In the genomic region with DNA sequence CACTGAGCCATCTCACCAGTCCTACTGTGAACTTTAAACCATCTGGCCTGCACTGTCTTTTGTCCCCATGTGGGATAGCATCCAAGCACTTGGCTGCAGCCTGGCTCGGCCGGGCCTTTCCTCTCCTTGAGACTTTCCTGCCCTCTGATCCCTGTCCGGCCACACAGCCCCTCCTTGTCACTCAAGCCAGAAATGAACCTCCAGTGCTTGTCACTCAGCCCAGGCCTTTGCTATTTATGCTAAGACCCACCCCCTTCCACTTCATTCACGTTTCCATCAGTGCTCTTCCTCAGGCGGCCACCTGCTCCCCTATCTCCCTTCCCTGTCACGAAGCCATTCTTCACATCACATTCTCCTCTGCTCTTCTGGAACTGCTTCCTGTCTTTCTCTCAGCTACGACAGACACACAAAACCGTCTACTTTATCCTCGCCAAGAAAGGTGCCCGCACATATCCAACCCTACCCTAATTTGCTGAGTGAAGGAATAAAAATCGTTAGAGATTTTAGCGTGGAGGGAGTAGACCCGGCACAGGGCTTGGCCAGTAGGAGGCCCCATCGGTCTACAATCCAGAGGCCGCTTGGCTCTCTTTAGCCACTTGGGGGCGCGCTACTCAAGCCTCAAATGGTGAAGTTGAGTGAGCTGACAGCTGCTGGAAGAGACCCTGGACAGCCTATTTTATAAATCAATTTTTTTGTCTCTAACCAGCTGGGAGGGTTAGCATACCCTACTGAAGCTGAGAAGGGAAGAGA, we compare ENCODE assay signal across 7 mouse cellular contexts. TPM values are rescaled to one million over a fixed set of nuclear protein-coding genes. Genes with fewer than 3 reads are reported as not detected.
DNase-seq lines count a peak whose midpoint lies in the region; ATAC-seq and TF ChIP-seq lines count a peak whose summit lies in the region.

No protein-coding gene starts in this region.

- peak; percentile 57 for ATAC-seq in Patski
- peak; percentile 55 for ATAC-seq in forebrain, embryonic 13.5 days
- peak; percentile 91 for ATAC-seq in megakaryocyte-erythroid progenitor cell, adult 5-6 weeks (replicated peaks; ENCODE audit: low FRiP score, low TSS enrichment, poor library complexity, severe bottlenecking)

- DNase-seq in Patski (ENCODE audit: low read depth, low spot score) = no peak
- peak; percentile 71 for DNase-seq in c-Kit-positive CD71-positive TER-119-positive erythroid progenitor cells, embryonic 14.5 days (ENCODE audit: low spot score)
- peak; percentile 86 for DNase-seq in heart, postnatal 4 days
- DNase-seq in layer of hippocampus, postnatal 25 days (ENCODE audit: extremely low spot score in 1 of 2, low spot score in 1 of 2) = peak; percentile 70 to 89
- peak; percentile 85 for DNase-seq in right cerebral cortex, postnatal 14 days

- POLR2A ChIA-PET in Patski (lab: Charles Lee) = no interaction called here

- H3K9ac ChIP-seq in forebrain, embryonic 13.5 days = no peak overlapping the region

- 19% methylated on average over 17 of the region's 17 CpGs for WGBS in forebrain, embryonic 13.5 days

- no peaks in the 10 kb centered on the region for H3K4me1 ChIP-seq in forebrain, embryonic 13.5 days

- CTCF ChIA-PET in Patski (lab: Charles Lee) = interaction anchor here (0.7 to 2.2 kb wide), 8 partner anchors 12 to 303 kb away, joined by 3 to 11 read pairs (median 3); partner anchors contain the start of gene Pou2f2

- H3K27ac ChIP-seq in forebrain, embryonic 13.5 days = peak overlapping the region; percentile 51; the same call in 1 of the 2 replicates

- H3K4me3 ChIP-seq in forebrain, embryonic 13.5 days = no peak overlapping the region

- peak; percentile 99 for TF ChIP-seq CTCF in Patski (IDR thresholded peaks at IDR 0.05)

- H3K4me2 ChIP-seq in forebrain, embryonic 13.5 days = no peak overlapping the region

- in situ Hi-C loops in Patski (cut with MboI; ENCODE audit: low pct_unique_long_range_greater_than_20kb) = no loop called here

- no peaks in the 10 kb centered on the region for H3K36me3 ChIP-seq in forebrain, embryonic 13.5 days (ENCODE audit: poor library complexity, severe bottlenecking)

- H3K9me3 ChIP-seq in forebrain, embryonic 13.5 days (replicated peaks) = no peaks in the 10 kb centered on the region

- H3K27me3 ChIP-seq in Patski = peaks cover 20% of the 10 kb centered on the region
- no peaks in the 10 kb centered on the region for H3K27me3 ChIP-seq in forebrain, embryonic 13.5 days

RNA-seq across cellular contexts. Expression of gene Zfp574, which starts 33.2 kb away (rescaled TPM):
- 30.0 TPM for polyA plus RNA-seq in Patski (2021)
- 33.5 and 38.1 TPM in 2 replicates for polyA plus RNA-seq in forebrain, embryonic 13.5 days (2015; fragmentation: Nextera tagmentation; extraction: Ambion mirVana)
- 10 to 100 TPM; 13.5 to 16.3 TPM for total RNA-seq in heart, postnatal 4 days (2021)
- total RNA-seq in layer of hippocampus, postnatal 25 days (2021) = 10 to 100 TPM; 29.2 to 29.6 TPM
- total RNA-seq in megakaryocyte-erythroid progenitor cell, adult 5-6 weeks (2014; fragmentation: Nextera tagmentation) = 12.0 and 18.6 TPM in 2 replicates
- 3.7 and 6.9 TPM in 2 replicates for total RNA-seq in megakaryocyte-erythroid progenitor cell, adult 5-6 weeks (2017)

RNA-seq across cellular contexts. Expression of gene Grik5, which starts 33.4 kb away (rescaled TPM):
- 49.5 TPM for polyA plus RNA-seq in Patski (2021)
- polyA plus RNA-seq in forebrain, embryonic 13.5 days (2015; fragmentation: Nextera tagmentation; extraction: Ambion mirVana) = 12.8 and 14.7 TPM in 2 replicates
- total RNA-seq in heart, postnatal 4 days (2021) = 10 to 100 TPM; 14.0 to 15.7 TPM
- total RNA-seq in layer of hippocampus, postnatal 25 days (2021) = 100 to 1,000 TPM; 225 to 267 TPM
- 20.9 and 31.7 TPM in 2 replicates for total RNA-seq in megakaryocyte-erythroid progenitor cell, adult 5-6 weeks (2014; fragmentation: Nextera tagmentation)
- total RNA-seq in megakaryocyte-erythroid progenitor cell, adult 5-6 weeks (2017) = 0.23 and 6.4 TPM in 2 replicates

Comparison
In these comparisons a context has a peak if more than half of its experiments do, and no peak if none do; other contexts are left out.
1. RNA of gene Grik5, which starts 33.4 kb away (total RNA-seq): 225 to 267 TPM in layer of hippocampus, postnatal 25 days; 0.23 to 31.7 TPM in megakaryocyte-erythroid progenitor cell, adult 5-6 weeks and 14.0 to 15.7 TPM in heart, postnatal 4 days; every median in the first group is over 4 times any median in the second.
2. Peak in every context shown above with its lines, with median percentiles within 50 percentile points of each other: ATAC-seq.